Mouse (Mus musculus): ENCODE measurements around the gene Erg.

Erg gene

DNA sequence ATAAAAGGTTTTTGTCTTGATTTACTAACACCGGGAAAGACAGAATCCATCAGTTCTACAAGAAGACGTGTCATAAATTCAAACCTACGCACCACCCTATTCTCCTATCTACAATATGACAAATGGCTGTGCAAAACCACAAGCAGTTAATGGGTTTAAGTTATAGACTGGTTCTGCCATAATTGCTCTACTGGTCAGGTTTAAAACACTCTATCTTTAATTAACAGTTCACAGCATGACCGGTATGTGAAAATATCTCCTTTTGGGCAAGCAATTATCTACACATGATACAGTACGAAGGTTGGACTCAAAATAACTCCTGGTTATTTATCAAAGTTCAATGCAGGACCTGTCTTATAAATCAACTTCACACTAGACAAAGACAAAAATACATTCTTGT is 107.8 kb downstream of the Erg start:
- no peak for DNase-seq (ENCODE audit: low read depth)

DNA sequence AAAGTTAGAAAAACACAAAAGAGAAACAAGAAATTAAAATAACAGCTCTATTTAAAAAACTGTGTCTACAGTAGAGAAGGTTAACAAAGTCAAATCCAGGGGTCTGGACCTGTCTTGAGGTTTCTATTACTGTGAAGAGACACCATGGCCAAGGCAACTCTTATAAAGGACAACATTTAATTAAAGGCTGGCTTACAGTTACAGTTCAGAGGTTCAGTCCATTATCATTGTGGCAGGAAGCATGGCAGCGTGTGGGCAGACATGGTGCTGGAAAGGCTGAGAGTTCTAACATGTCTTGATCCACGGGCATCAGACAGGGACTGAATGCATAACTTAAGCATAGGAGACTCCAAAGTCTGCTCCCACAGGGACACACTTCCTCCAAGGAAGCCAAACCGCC is 111.4 kb downstream of the Erg start:
- no peak for DNase-seq (ENCODE audit: low read depth)

- no peak for DNase-seq (ENCODE audit: low read depth)
These were observed 112.4 kb downstream of the Erg start for GRCm38 (mm10) chr16:95473946-95474345.

GRCm38 (mm10) chr16:95472771-95473170 is 113.6 kb downstream of the Erg start:
- no peak for DNase-seq (ENCODE audit: low read depth)

DNA sequence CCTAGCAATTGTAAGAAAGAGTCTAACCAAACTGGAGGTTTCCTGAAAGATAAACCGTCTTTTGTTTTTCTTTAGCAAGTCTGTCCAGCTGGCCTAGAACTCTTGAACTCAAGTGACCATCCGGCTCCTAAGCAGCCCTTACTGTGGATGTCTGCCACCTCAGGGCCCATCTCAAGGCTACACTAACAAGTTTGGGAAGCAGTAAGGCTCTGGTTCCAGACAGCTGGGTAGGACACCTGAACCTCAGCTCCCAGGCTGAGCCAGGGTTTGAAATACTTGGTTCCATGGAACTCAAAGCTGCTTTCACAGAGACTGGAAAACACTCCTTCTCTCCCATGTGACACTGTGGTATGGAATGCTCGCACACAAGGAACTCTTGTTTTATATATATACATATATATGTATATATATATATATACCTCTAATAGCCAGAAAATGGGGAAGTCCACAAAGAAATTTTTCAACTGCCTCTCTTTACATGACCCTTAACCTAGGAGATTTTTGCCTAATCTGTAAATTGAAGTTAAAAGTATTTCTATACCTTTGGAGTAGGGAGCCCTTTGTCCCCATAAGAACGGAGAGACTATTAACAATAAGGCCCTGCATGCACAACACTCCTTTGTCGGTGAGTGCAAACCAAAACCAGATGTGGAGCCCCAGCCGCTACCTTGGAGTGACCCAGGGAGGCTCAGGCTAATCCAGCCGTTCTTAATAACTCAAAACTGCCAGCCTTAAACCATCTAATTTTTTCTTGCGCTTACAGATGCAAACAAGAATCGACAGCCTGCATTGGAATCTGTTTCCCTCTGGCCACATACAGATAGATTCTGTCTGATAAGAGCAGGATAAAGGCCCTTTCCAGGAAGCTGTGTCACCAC is 116.9 kb downstream of the Erg start:
- DNase-seq (ENCODE audit: low read depth), result no peak

- DNase-seq (ENCODE audit: low read depth), result no peak
These were observed 118.5 kb downstream of the Erg start for GRCm38 (mm10) chr16:95467893-95468292.

GRCm38 (mm10) chr16:95466548-95466947 is 119.8 kb downstream of the Erg start:
- DNase-seq (ENCODE audit: low read depth), result no peak

DNA sequence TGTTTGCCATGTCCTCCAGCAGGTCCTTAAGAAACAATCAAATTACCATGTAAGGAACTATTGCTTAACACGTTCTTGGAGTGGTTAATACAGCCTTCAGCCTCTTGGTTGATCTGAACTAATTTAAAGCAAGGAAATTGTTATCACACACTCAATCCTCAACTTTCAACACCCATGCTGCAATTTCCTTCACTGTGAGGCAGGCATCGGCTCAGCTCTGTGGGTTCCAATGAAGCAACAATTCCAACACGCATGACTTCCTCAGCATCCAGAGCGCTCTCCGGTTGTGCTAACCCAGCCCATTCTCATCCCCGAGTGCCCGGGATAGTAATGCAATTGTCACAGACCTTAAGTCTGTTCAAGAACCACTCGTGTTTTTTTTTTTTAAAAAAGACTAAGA is 121.8 kb downstream of the Erg start:
- DNase-seq (ENCODE audit: low read depth), result no peak

GRCm38 (mm10) chr16:95463796-95464195 is 122.6 kb downstream of the Erg start:
- no peak for DNase-seq (ENCODE audit: low read depth)

GRCm38 (mm10) chr16:95461941-95462340 is 124.5 kb downstream of the Erg start:
- DNase-seq (ENCODE audit: low read depth), result no peak

- no peak for DNase-seq (ENCODE audit: low read depth)
These were observed 126.1 kb downstream of the Erg start for GRCm38 (mm10) chr16:95460336-95460735.

DNA sequence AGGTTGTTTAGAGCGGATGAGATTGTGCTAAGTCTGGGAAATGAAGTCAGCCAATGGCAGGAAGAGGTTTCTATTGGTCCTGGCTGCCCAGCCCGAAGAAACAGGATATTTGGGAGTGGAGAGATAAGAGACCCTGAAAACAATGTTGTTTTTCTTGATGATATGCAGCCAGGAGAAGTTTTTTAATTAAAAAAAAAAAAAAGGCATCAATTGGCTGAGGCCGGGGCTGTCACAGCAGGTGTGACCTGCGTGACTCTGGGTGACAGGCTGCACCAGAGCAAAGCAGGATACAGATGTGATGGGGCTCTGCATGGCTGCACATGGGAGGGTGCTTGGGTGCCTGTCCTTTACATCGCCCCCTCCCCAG is 127.1 kb downstream of the Erg start:
- DNase-seq (ENCODE audit: low read depth), result no peak

GRCm38 (mm10) chr16:95458590-95459324 is 127.6 kb downstream of the Erg start:
- no peak for DNase-seq (ENCODE audit: low read depth)

DNA sequence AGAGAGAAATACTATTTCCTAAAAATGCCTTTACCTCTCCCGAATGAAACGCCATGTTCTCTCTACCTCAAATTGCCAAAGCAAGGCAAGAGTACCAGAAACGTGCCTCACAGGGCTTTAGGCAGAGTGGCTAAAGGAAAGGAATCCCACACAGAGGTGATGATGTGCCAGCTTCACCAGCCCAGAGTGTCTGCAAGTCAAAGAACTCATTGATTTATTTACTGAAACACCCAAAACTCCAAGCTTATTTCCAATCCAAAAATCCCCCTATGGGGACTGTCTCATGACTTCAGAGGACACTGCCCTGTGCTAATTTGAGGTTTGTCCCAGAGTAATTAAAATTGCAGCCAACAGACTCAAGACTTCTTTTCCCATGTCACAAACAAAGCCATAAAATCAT is 129.4 kb downstream of the Erg start:
- DNase-seq (ENCODE audit: low read depth), result no peak

DNA sequence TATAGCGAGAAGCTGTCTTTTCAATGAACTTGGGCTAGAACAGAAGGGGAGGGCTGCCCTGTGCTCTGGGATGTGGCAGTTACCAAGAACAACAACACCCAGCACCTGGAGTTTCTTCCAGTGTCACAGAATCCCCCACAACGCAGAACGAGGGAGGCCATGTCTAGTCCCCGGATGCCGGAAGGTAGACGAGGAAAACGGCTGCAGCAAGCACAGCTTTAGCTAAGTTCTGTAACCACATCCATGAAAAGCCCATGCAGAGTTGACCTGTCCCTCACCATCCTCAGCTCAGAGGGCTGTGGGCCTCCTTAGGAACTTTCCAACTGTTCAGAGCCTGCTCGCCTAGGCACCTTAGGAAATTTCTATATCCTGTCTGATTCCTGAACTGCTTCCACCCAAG is 130.5 kb downstream of the Erg start:
- DNase-seq (ENCODE audit: low read depth), result no peak

DNA sequence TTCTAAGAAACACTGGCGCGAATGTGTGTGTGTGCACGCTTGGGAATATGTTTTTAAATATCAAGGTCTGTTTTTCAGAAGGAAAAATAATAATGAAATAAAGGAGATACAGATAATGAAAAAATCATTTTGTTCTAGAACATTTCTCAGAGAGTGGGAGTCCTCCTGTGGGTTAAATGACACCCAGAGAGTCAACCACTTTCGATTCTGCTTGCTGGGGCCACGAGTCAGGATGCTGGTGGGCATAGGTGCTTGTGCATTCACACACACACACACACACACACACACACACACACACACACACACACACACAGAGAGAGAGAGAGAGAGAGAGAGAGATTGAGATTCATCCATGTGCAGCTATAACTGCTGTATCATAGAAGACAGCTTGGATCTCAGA is 130.9 kb downstream of the Erg start:
- DNase-seq (ENCODE audit: low read depth), result no peak

- DNase-seq (ENCODE audit: low read depth), result no peak
These were observed 134.0 kb downstream of the Erg start for GRCm38 (mm10) chr16:95452411-95452810.

DNA sequence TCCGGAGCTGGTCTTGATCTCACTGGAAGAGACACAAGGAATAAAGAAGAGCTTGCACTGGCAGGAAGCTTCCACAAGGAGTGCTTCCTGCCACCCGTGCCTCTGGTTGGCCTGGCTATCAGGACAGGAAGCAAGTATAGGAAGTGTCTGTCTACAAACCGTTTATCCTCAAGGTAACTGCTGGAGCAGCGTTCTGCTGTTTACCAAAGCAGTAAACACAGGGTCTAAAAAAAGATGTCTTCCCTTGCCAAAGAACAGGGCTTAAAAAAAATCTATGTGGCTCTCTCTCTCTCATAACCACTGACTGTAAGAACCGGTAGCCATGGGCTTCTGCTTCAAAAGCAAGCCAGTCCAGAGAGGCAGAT is 137.1 kb downstream of the Erg start:
- no peak for DNase-seq (ENCODE audit: low read depth)

- no peak for DNase-seq (ENCODE audit: low read depth)
These were observed 137.6 kb downstream of the Erg start for GRCm38 (mm10) chr16:95448643-95449360.

- no peak for DNase-seq (ENCODE audit: low read depth)
These were observed 138.5 kb downstream of the Erg start for GRCm38 (mm10) chr16:95447896-95448295.

DNA sequence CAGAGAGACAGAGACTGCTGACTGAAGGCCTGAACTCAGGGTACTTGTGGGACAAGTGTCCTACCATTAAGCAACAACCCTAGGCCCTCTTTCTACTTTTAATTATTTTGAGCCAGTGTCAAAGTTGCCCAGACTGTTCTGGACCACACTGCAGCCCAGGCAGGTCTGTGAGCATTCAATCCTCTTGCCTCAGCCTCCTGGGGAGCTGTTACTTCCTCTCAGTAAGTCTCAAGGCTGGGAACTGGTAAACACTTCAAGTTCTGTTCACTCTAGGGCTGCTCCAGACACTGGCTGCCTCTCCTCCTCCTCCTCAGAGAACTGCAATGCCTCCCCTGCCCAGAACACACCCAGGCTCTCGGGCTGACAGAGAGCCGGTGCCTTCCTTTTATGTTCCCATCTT is 140.0 kb downstream of the Erg start:
- no peak for DNase-seq (ENCODE audit: low read depth)

DNA sequence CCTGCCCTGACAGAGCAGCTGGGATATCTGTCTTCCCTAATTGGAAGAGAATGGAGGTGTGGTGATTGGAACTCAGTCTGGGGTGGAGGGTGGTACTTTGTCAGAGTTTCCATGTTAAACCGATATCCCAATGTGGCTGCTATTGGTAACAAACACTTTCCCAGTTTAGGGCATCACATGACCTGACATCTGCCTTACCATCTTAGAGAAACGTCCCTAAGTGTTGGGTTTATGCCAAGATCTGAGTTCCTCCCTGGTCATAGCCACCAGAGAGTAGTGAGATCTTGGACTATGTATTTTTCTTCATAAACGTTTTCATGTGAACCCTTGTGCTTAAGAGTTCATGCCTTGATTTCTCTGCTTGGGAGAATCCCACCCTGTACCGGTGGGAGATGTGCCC is 144.4 kb downstream of the Erg start:
- DNase-seq (ENCODE audit: low read depth), result no peak

DNA sequence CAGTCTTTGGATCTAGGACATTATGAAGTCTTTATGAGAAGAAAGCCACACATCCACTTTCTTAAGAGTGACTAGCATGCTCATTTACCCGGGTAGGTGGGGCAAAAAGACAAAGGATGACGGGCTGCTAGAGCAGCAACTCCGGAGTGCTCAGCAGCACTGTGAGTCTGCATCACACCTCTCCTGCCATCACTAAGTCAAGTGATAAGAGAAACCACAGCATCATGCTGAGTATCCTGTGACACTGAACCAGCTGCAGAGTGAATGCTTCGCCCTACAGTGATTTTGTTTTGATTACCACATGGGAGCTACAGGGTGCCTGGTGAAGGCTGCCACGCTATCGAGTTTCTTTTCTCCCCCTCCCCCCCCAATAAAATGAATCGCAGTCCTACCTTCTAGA is 145.2 kb downstream of the Erg start:
- DNase-seq (ENCODE audit: low read depth), result no peak

Data from c-Kit-positive CD71-negative TER-119-negative erythroid progenitor cells, embryonic 14.5 days (primary cell).